Mouse (Mus musculus) heart, postnatal 0 days (tissue): Measurements from ENCODE around the gene Pianp. TPM values are rescaled to one million over a fixed set of nuclear protein-coding genes. Genes with fewer than 3 reads are reported as not detected.

Source experiments
- ATAC-seq: fragments of 200-750 bp; cut with Nextera tagmentation; 2 replicates; pipeline ENCODE4 v1.8.0; 2017; ENCODE audit warnings: low read depth, moderate number of reproducible peaks, moderate library complexity; ENCODE audit not compliant: insufficient read depth
- DNase-seq: peaks from one replicate; pipeline ENCODE4 v3.0.0-alpha.2; 2016; ENCODE audit warnings: low spot score
- H3K27ac ChIP-seq: fragments of 300-500 bp; sonication (generic); 2 replicates; pipeline ENCODE4 v1.5.1; 2014; ENCODE audit warnings: low read depth, mild to moderate bottlenecking
- H3K27me3 ChIP-seq: fragments of 300-500 bp; sonication (generic); 2 replicates; pipeline ENCODE4 v1.6.1; 2014; ENCODE audit warnings: low read length, mixed read lengths; ENCODE audit not compliant: control insufficient read depth, insufficient read depth
- H3K36me3 ChIP-seq: fragments of 300-500 bp; sonication (generic); replicated peaks from 2 replicates; pipeline ENCODE4 v1.6.1; 2014; ENCODE audit warnings: low read length, mixed read lengths; ENCODE audit not compliant: control insufficient read depth, insufficient read depth
- H3K4me1 ChIP-seq: fragments of 300-500 bp; sonication (generic); 2 replicates; pipeline ENCODE4 v1.6.1; 2014; ENCODE audit warnings: antibody characterized with exemption; ENCODE audit not compliant: control insufficient read depth, insufficient read depth
- H3K4me2 ChIP-seq: fragments of 300-500 bp; sonication (generic); 2 replicates; pipeline ENCODE4 v1.6.1; 2014; ENCODE audit warnings: low read depth, mild to moderate bottlenecking, low read length, moderate library complexity
- H3K4me3 ChIP-seq: fragments of 300-500 bp; sonication (generic); 2 replicates; pipeline ENCODE4 v1.5.1; 2014; ENCODE audit warnings: low read depth, low read length
- H3K9ac ChIP-seq: fragments of 300-500 bp; sonication (generic); replicated peaks from 2 replicates; pipeline ENCODE4 v1.6.1; 2014; ENCODE audit warnings: low read depth, low read length, mixed read lengths
- H3K9me3 ChIP-seq: fragments of 300-500 bp; sonication (generic); replicated peaks from 2 replicates; pipeline ENCODE4 v1.6.1; 2016; ENCODE audit warnings: low read length; ENCODE audit not compliant: control insufficient read depth
- CTCF ChIP-seq: IDR thresholded peaks from 2 replicates; pipeline ENCODE4 v1.5.1; 2016; ENCODE audit warnings: antibody characterized with exemption, control low read depth, low read depth
- EP300 ChIP-seq: IDR thresholded peaks from 2 replicates; pipeline ENCODE4 v1.6.1; 2016; ENCODE audit warnings: antibody characterized with exemption, low read depth
- WGBS: fragments of 180-500 bp; shearing (Covaris S2); extraction: QIAGEN DNeasy Blood & Tissue Kit; methylation state at CpG from one replicate; pipeline ENCODE4 v1.1.7; 2014; 5-methylcytosine and 5-hydroxymethylcytosine counted together
- polyA plus RNA-seq: library from polyadenylated mRNA; unstranded; fragments of >200 nt; fragmentation: Nextera tagmentation; extraction: Ambion mirVana; gene quantifications from 2 replicates; pipeline ENCODE4 v1.2.1, GENCODE M21; 2015
- total RNA-seq: library from RNA; depleted of rRNA; stranded (reverse); fragments of >200 nt; gene quantifications from 2 replicates; pipeline ENCODE4 v1.2.3, GENCODE M21; 2014; ENCODE audit warnings: low replicate concordance; rRNA removed

Gene Pianp
- total and polyA plus RNA-seq, 2 experiments from 2014 or later = 0.37 TPM; not detected in 1

GRCm38 (mm10) chr6:125046691-125047090 is 50.2 kb downstream of the Pianp start:
- WGBS = 26% methylated on average over 5 of the region's 5 CpGs
- peak; percentile 67; the same call in 1 of the 2 replicates for ATAC-seq

DNA sequence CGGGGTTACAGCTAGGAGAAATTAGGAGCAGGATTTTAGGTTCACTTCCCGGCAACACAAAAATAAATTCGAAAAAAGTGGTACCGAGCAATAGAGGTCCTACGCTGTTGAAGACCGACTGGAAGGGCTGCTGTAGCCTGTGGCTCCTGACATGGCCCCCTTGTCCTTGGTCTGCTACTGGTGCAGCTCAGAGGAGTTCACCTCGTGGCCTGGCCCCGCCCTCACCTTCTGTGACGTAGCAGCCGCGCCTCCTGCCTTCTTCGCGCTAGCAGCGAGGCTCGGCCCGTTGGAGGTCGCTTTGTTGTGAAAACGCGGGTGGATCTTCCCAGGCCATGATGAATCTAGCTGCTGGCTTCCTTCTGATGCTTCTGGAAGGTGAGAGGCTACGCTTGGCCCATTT is 53.2 kb downstream of the Pianp start, which contains the start of gene Acrbp:
Gene Acrbp (plus strand): TSS at position 12 of the 400 bp plus-strand sequence.
- Histone ChIP-seq H3K36me3 (peaks cover 80% of the 10 kb centered on the region), H3K4me2 (no peak within 1 kb of the TSS), H3K9ac (no peak within 1 kb of the TSS), H3K27ac (no peak within 1 kb of the TSS), H3K27me3 (no peaks in the 10 kb centered on the region), H3K4me1 (no peaks in the 10 kb centered on the region), H3K9me3 (no peaks in the 10 kb centered on the region), H3K4me3 (no peak within 1 kb of the TSS)
- no peak for ATAC-seq
- no peak for DNase-seq
- no peak for TF ChIP-seq CTCF
- no peak for TF ChIP-seq EP300
- WGBS = 49% methylated on average over 20 of the region's 20 CpGs

More at GRCm38 (mm10) chr6:125046691-125047090, 50.2 kb downstream of the Pianp start:
- no peak overlapping the region for H3K4me2 ChIP-seq
- no peak overlapping the region for H3K9ac ChIP-seq
- peak; percentile 84 for DNase-seq
- no peaks in the 10 kb centered on the region for H3K4me1 ChIP-seq
- H3K36me3 ChIP-seq = peaks cover 69% of the 10 kb centered on the region
- H3K27me3 ChIP-seq = no peaks in the 10 kb centered on the region
- H3K9me3 ChIP-seq = no peaks in the 10 kb centered on the region
- H3K27ac ChIP-seq = no peak overlapping the region
- TF ChIP-seq EP300 (no peak), CTCF (peak; percentile 91)
- no peak overlapping the region for H3K4me3 ChIP-seq

DNA sequence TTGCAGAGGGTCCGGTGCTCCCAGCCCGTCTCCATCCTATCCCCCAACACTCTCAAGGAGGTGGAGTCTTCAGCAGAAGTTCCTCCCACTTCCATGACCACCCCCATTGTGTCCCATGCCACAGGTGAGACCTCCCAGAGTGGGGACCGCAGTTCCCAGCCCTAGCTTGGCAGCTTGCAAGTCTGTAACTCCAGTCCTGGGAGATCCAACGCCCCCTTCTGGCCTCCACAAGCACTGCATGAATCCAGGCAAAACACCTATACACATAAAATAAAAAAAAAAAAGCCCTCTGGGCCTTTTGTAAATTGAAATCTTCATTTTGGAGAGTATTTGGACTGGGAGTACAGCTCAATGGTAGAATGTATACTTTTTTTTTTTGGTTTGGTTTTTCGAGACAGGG is 54.7 kb downstream of the Pianp start:
- DNase-seq (no peak), ATAC-seq (no peak)
- WGBS = 62% methylated on average over 5 of the region's 5 CpGs
- Histone ChIP-seq H3K4me2 (no peak overlapping the region), H3K4me1 (no peaks in the 10 kb centered on the region), H3K4me3 (no peak overlapping the region), H3K27me3 (no peaks in the 10 kb centered on the region), H3K9me3 (no peaks in the 10 kb centered on the region), H3K27ac (no peak overlapping the region), H3K36me3 (peaks cover 73% of the 10 kb centered on the region), H3K9ac (no peak overlapping the region)
- TF ChIP-seq CTCF = peak; percentile 22
- no peak for TF ChIP-seq EP300

Other genes starting within 250 kb of the Pianp start
- not detected in 2 replicates for gene Gm45234, start 240.7 kb upstream of the Pianp start, total RNA-seq
- not detected in 2 replicates for gene Gm45234, start 240.7 kb upstream of the Pianp start, polyA plus RNA-seq
- 7.8 and 8.5 TPM in 2 replicates for gene Atn1, start 240.2 kb upstream of the Pianp start, total RNA-seq
- 5.4 and 6.0 TPM in 2 replicates for gene Atn1, start 240.2 kb upstream of the Pianp start, polyA plus RNA-seq
- 1.7 and 4.1 TPM in 2 replicates for gene Eno2, start 227.0 kb upstream of the Pianp start, total RNA-seq
- 1.3 and 1.5 TPM in 2 replicates for gene Eno2, start 227.0 kb upstream of the Pianp start, polyA plus RNA-seq
- not detected in 2 replicates for gene Lrrc23, start 217.0 kb upstream of the Pianp start, total RNA-seq
- gene Lrrc23, start 217.0 kb upstream of the Pianp start, polyA plus RNA-seq = 0.95 TPM in 1 of 2 replicates, not detected in the other
- gene Spsb2, start 188.0 kb upstream of the Pianp start, total RNA-seq = 5.9 and 17.6 TPM in 2 replicates
- gene Spsb2, start 188.0 kb upstream of the Pianp start, polyA plus RNA-seq = 7.0 and 7.7 TPM in 2 replicates
- gene Tpi1, start 182.4 kb upstream of the Pianp start, total RNA-seq = 1,544 and 1,648 TPM in 2 replicates
- gene Tpi1, start 182.4 kb upstream of the Pianp start, polyA plus RNA-seq = 1,138 and 1,142 TPM in 2 replicates
- 92.2 and 126 TPM in 2 replicates for gene Usp5, start 167.2 kb upstream of the Pianp start, total RNA-seq
- 66.4 and 73.5 TPM in 2 replicates for gene Usp5, start 167.2 kb upstream of the Pianp start, polyA plus RNA-seq
- 95.9 and 127 TPM in 2 replicates for gene Cdca3, start 167.1 kb upstream of the Pianp start, total RNA-seq
- 51.6 and 52.9 TPM in 2 replicates for gene Cdca3, start 167.1 kb upstream of the Pianp start, polyA plus RNA-seq
- 0.50 and 4.2 TPM in 2 replicates for gene Gnb3, start 156.4 kb upstream of the Pianp start, total RNA-seq
- 2.8 and 3.3 TPM in 2 replicates for gene Gnb3, start 156.4 kb upstream of the Pianp start, polyA plus RNA-seq
- 38.5 and 41.1 TPM in 2 replicates for gene P3h3, start 138.9 kb upstream of the Pianp start, total RNA-seq
- gene P3h3, start 138.9 kb upstream of the Pianp start, polyA plus RNA-seq = 7.2 and 7.6 TPM in 2 replicates
- gene Gpr162, start 132.7 kb upstream of the Pianp start, total RNA-seq = 2.9 and 9.7 TPM in 2 replicates
- 1.2 and 1.5 TPM in 2 replicates for gene Gpr162, start 132.7 kb upstream of the Pianp start, polyA plus RNA-seq
- 4.5 TPM in 1 of 2 replicates, not detected in the other for gene Cd4, start 108.5 kb upstream of the Pianp start, total RNA-seq
- 0.04 and 0.10 TPM in 2 replicates for gene Cd4, start 108.5 kb upstream of the Pianp start, polyA plus RNA-seq
- 0.11 and 0.27 TPM in 2 replicates for gene Lag3, start 85.0 kb upstream of the Pianp start, total RNA-seq
- gene Lag3, start 85.0 kb upstream of the Pianp start, polyA plus RNA-seq = 0.82 and 0.85 TPM in 2 replicates
- gene Ptms, start 76.6 kb upstream of the Pianp start, total RNA-seq = 323 and 565 TPM in 2 replicates
- gene Ptms, start 76.6 kb upstream of the Pianp start, polyA plus RNA-seq = 221 and 246 TPM in 2 replicates
- gene Mlf2, start 65.3 kb upstream of the Pianp start, total RNA-seq = 333 and 532 TPM in 2 replicates
- gene Mlf2, start 65.3 kb upstream of the Pianp start, polyA plus RNA-seq = 296 and 298 TPM in 2 replicates
- 203 and 241 TPM in 2 replicates for gene Cops7a, start 31.2 kb upstream of the Pianp start, total RNA-seq
- 130 and 134 TPM in 2 replicates for gene Cops7a, start 31.2 kb upstream of the Pianp start, polyA plus RNA-seq
- gene Zfp384, start 12.5 kb downstream of the Pianp start, total RNA-seq = 18.4 and 20.4 TPM in 2 replicates
- gene Zfp384, start 12.5 kb downstream of the Pianp start, polyA plus RNA-seq = 5.4 and 5.5 TPM in 2 replicates
- 41.9 and 48.7 TPM in 2 replicates for gene Ing4, start 43.1 kb downstream of the Pianp start, total RNA-seq
- 54.1 and 59.1 TPM in 2 replicates for gene Ing4, start 43.1 kb downstream of the Pianp start, polyA plus RNA-seq
- 2.6 and 6.0 TPM in 2 replicates for gene Acrbp, start 53.0 kb downstream of the Pianp start, total RNA-seq
- gene Acrbp, start 53.0 kb downstream of the Pianp start, polyA plus RNA-seq = 2.2 and 2.7 TPM in 2 replicates
- gene Lpar5, start 71.2 kb downstream of the Pianp start, total RNA-seq = not detected in 2 replicates
- 0.12 TPM in 1 of 2 replicates, not detected in the other for gene Lpar5, start 71.2 kb downstream of the Pianp start, polyA plus RNA-seq
- gene Chd4, start 99.3 kb downstream of the Pianp start, total RNA-seq = 82.2 and 98.0 TPM in 2 replicates
- gene Chd4, start 99.3 kb downstream of the Pianp start, polyA plus RNA-seq = 55.5 and 58.1 TPM in 2 replicates
- gene Nop2, start 135.2 kb downstream of the Pianp start, total RNA-seq = 21.4 and 22.9 TPM in 2 replicates
- 20.6 and 25.3 TPM in 2 replicates for gene Nop2, start 135.2 kb downstream of the Pianp start, polyA plus RNA-seq
- 10.6 and 41.9 TPM in 2 replicates for gene Iffo1, start 148.5 kb downstream of the Pianp start, total RNA-seq
- gene Iffo1, start 148.5 kb downstream of the Pianp start, polyA plus RNA-seq = 10.5 and 12.3 TPM in 2 replicates
- 6,647 and 7,476 TPM in 2 replicates for gene Gapdh, start 169.8 kb downstream of the Pianp start, total RNA-seq
- gene Gapdh, start 169.8 kb downstream of the Pianp start, polyA plus RNA-seq = 3,728 and 4,065 TPM in 2 replicates
- 85.4 and 98.0 TPM in 2 replicates for gene Ncapd2, start 195.0 kb downstream of the Pianp start, total RNA-seq
- 24.5 and 26.3 TPM in 2 replicates for gene Ncapd2, start 195.0 kb downstream of the Pianp start, polyA plus RNA-seq
- 109 and 165 TPM in 2 replicates for gene Mrpl51, start 195.1 kb downstream of the Pianp start, total RNA-seq
- gene Mrpl51, start 195.1 kb downstream of the Pianp start, polyA plus RNA-seq = 426 and 447 TPM in 2 replicates
- 3.6 and 8.2 TPM in 2 replicates for gene Vamp1, start 218.9 kb downstream of the Pianp start, total RNA-seq
- 5.0 and 5.4 TPM in 2 replicates for gene Vamp1, start 218.9 kb downstream of the Pianp start, polyA plus RNA-seq
- 0.93 and 4.5 TPM in 2 replicates for gene Tapbpl, start 235.2 kb downstream of the Pianp start, total RNA-seq
- 3.9 and 4.5 TPM in 2 replicates for gene Tapbpl, start 235.2 kb downstream of the Pianp start, polyA plus RNA-seq
- gene Cd27, start 240.3 kb downstream of the Pianp start, total RNA-seq = 3.4 TPM in 1 of 2 replicates, not detected in the other
- gene Cd27, start 240.3 kb downstream of the Pianp start, polyA plus RNA-seq = 1.3 and 1.6 TPM in 2 replicates